Mouse (Mus musculus) ES-Bruce4 (cell line): ENCODE measurements around the gene Iqcn. TPM values are rescaled to one million over a fixed set of nuclear protein-coding genes. Genes with fewer than 3 reads are reported as not detected.

Experiments used
- H3K27ac ChIP-seq: 2 replicates; pipeline ENCODE4 v1.5.1; 2012; ENCODE audit warnings: low read length, inconsistent platforms; ENCODE audit not compliant: insufficient read depth
- H3K27me3 ChIP-seq: 2 replicates; pipeline ENCODE4 v1.6.1; 2012; ENCODE audit warnings: mild to moderate bottlenecking, low read length, inconsistent platforms; ENCODE audit not compliant: control insufficient read depth, poor library complexity, insufficient read depth, severe bottlenecking
- H3K36me3 ChIP-seq: 2 replicates; pipeline ENCODE4 v1.6.1; 2012; ENCODE audit warnings: inconsistent platforms, mild to moderate bottlenecking, low read length, moderate library complexity; ENCODE audit not compliant: control insufficient read depth, poor library complexity, insufficient read depth, severe bottlenecking
- H3K4me1 ChIP-seq: one replicate; pipeline ENCODE4 v1.8.1; 2011; ENCODE audit warnings: low read length; ENCODE audit not compliant: control insufficient read depth, insufficient read depth
- H3K4me3 ChIP-seq: 2 replicates; pipeline ENCODE4 v1.5.1; 2011; ENCODE audit warnings: low read depth, mild to moderate bottlenecking, low read length
- H3K9ac ChIP-seq: 2 replicates; pipeline ENCODE4 v1.6.1; 2012; ENCODE audit warnings: low read depth, mild to moderate bottlenecking, inconsistent platforms; ENCODE audit not compliant: poor library complexity, severe bottlenecking
- H3K9me3 ChIP-seq: replicated peaks from 2 replicates; pipeline ENCODE4 v1.6.1; 2012; ENCODE audit warnings: mild to moderate bottlenecking, low read length, inconsistent platforms; ENCODE audit not compliant: control insufficient read depth, poor library complexity, insufficient read depth, severe bottlenecking
- CTCF ChIP-seq: IDR thresholded peaks from one replicate; pipeline ENCODE4 v1.8.1; 2011; ENCODE audit warnings: low read depth, low read length
- EP300 ChIP-seq: IDR thresholded peaks from 2 replicates; pipeline ENCODE4 v1.6.1; 2011; ENCODE audit warnings: low read depth, low read length; ENCODE audit not compliant: insufficient read depth
- POLR2A ChIP-seq: IDR thresholded peaks from one replicate; pipeline ENCODE4 v1.8.1; 2011; ENCODE audit warnings: low read length; ENCODE audit not compliant: insufficient read depth
- polyA plus RNA-seq: library from polyadenylated mRNA; stranded (reverse); fragments of >200 nt; gene quantifications from 2 replicates; pipeline ENCODE4 v1.2.4, GENCODE M21; 2011; ENCODE audit warnings: low read depth; ENCODE audit not compliant: missing spikeins, insufficient read depth, insufficient read length

The Iqcn gene
- polyA plus RNA-seq, 1 experiment: not detected

GRCm38 (mm10) chr8:70765329-70765728 is 62.1 kb downstream of the Iqcn start:
- H3K9me3 ChIP-seq: no peaks in the 10 kb centered on the region
- peak overlapping the region; percentile 70 for H3K4me3 ChIP-seq
- H3K9ac ChIP-seq: peak overlapping the region; percentile 59
- TF ChIP-seq CTCF (no peak), EP300 (no peak), POLR2A (no peak)
- H3K27ac ChIP-seq: no peak overlapping the region
- peaks cover 13% of the 10 kb centered on the region for H3K36me3 ChIP-seq
- H3K27me3 ChIP-seq: no peaks in the 10 kb centered on the region
- peaks cover 2% of the 10 kb centered on the region for H3K4me1 ChIP-seq

GRCm38 (mm10) chr8:70765838-70766570 is 62.7 kb downstream of the Iqcn start:
- Histone ChIP-seq H3K4me3 (peak overlapping the region; percentile 70), H3K27me3 (no peaks in the 10 kb centered on the region), H3K4me1 (peaks cover 4% of the 10 kb centered on the region), H3K9me3 (no peaks in the 10 kb centered on the region), H3K36me3 (peaks cover 13% of the 10 kb centered on the region), H3K27ac (peak overlapping the region; percentile 2; the same call in 1 of the 2 replicates), H3K9ac (peak overlapping the region; percentile 59)
- TF ChIP-seq POLR2A (no peak), EP300 (no peak)

- H3K9ac ChIP-seq: peak overlapping the region; percentile 59
- no peaks in the 10 kb centered on the region for H3K9me3 ChIP-seq
- peaks cover 13% of the 10 kb centered on the region for H3K36me3 ChIP-seq
- peak overlapping the region; percentile 54; the same call in 1 of the 2 replicates for H3K27ac ChIP-seq
- TF ChIP-seq CTCF (no peak), EP300 (no peak)
- no peaks in the 10 kb centered on the region for H3K27me3 ChIP-seq
- H3K4me3 ChIP-seq: peak overlapping the region; percentile 70
- H3K4me1 ChIP-seq: peaks cover 4% of the 10 kb centered on the region
These were observed 63.5 kb downstream of the Iqcn start for GRCm38 (mm10) chr8:70766571-70767440.

Other genes with a start within 250 kb of the Iqcn start
- 27.4 and 33.7 TPM in 2 replicates for gene Klhl26, start 226.5 kb upstream of the Iqcn start, polyA plus RNA-seq
- gene Tmem59l, start 216.1 kb upstream of the Iqcn start, polyA plus RNA-seq: 3.3 and 4.2 TPM in 2 replicates
- gene Crlf1, start 210.3 kb upstream of the Iqcn start, polyA plus RNA-seq: 6.1 and 7.5 TPM in 2 replicates
- 40.0 and 43.7 TPM in 2 replicates for gene Rex1bd, start 196.7 kb upstream of the Iqcn start, polyA plus RNA-seq
- 1,157 and 1,272 TPM in 2 replicates for gene Uba52, start 192.7 kb upstream of the Iqcn start, polyA plus RNA-seq
- 80.5 and 87.3 TPM in 2 replicates for gene Fkbp8, start 175.7 kb upstream of the Iqcn start, polyA plus RNA-seq
- 57.4 and 63.5 TPM in 2 replicates for gene Kxd1, start 175.5 kb upstream of the Iqcn start, polyA plus RNA-seq
- 12.4 and 13.2 TPM in 2 replicates for gene Ell, start 164.0 kb upstream of the Iqcn start, polyA plus RNA-seq
- 61.5 and 72.3 TPM in 2 replicates for gene Isyna1, start 109.1 kb upstream of the Iqcn start, polyA plus RNA-seq
- 49.9 and 50.2 TPM in 2 replicates for gene Ssbp4, start 94.6 kb upstream of the Iqcn start, polyA plus RNA-seq
- not detected in 2 replicates for gene Lrrc25, start 87.3 kb upstream of the Iqcn start, polyA plus RNA-seq
- 1.9 and 2.1 TPM in 2 replicates for gene Gdf15, start 71.0 kb upstream of the Iqcn start, polyA plus RNA-seq
- 30.2 and 44.4 TPM in 2 replicates for gene Pgpep1, start 43.1 kb upstream of the Iqcn start, polyA plus RNA-seq
- 211 TPM in 2 replicates for gene Lsm4, start 30.2 kb upstream of the Iqcn start, polyA plus RNA-seq
- gene Jund, start 4.5 kb upstream of the Iqcn start, polyA plus RNA-seq: 56.6 and 66.4 TPM in 2 replicates
- 0.99 and 2.5 TPM in 2 replicates for gene Gm3336, start 15.1 kb downstream of the Iqcn start, polyA plus RNA-seq
- gene Pde4c, start 20.3 kb downstream of the Iqcn start, polyA plus RNA-seq: 1.9 and 2.3 TPM in 2 replicates
- 6.2 and 6.3 TPM in 2 replicates for gene Rab3a, start 51.2 kb downstream of the Iqcn start, polyA plus RNA-seq
- gene Mpv17l2, start 57.5 kb downstream of the Iqcn start, polyA plus RNA-seq: 17.7 and 19.1 TPM in 2 replicates
- 20.1 and 25.1 TPM in 2 replicates for gene Pik3r2, start 73.3 kb downstream of the Iqcn start, polyA plus RNA-seq
- 9.1 and 10.9 TPM in 2 replicates for gene Mast3, start 101.6 kb downstream of the Iqcn start, polyA plus RNA-seq
- gene Il12rb1, start 105.0 kb downstream of the Iqcn start, polyA plus RNA-seq: 1.1 and 2.0 TPM in 2 replicates
- 11.1 and 12.1 TPM in 2 replicates for gene Arrdc2, start 136.3 kb downstream of the Iqcn start, polyA plus RNA-seq
- gene Kcnn1, start 159.8 kb downstream of the Iqcn start, polyA plus RNA-seq: 3.2 and 3.5 TPM in 2 replicates
- gene Ccdc124, start 170.5 kb downstream of the Iqcn start, polyA plus RNA-seq: 62.8 and 67.2 TPM in 2 replicates
- 13.3 TPM in 2 replicates for gene Slc5a5, start 189.3 kb downstream of the Iqcn start, polyA plus RNA-seq
- gene Rpl18a, start 194.0 kb downstream of the Iqcn start, polyA plus RNA-seq: 2,473 and 2,707 TPM in 2 replicates
- gene Map1s, start 202.5 kb downstream of the Iqcn start, polyA plus RNA-seq: 32.8 and 37.3 TPM in 2 replicates